Mouse (Mus musculus) bone marrow, adult 2 months (tissue): Measurements from ENCODE around the gene Arhgap24.

Experiments used
- CTCF ChIP-seq: fragments of 200-500 bp; IDR thresholded peaks from 2 replicates; pipeline ENCODE4 v1.5.1; 2011; ENCODE audit warnings: low read length, control low read depth; ENCODE audit not compliant: control insufficient read depth, insufficient read depth
- POLR2A ChIP-seq: fragments of 200-500 bp; IDR thresholded peaks from 2 replicates; pipeline ENCODE4 v1.6.1; 2011; ENCODE audit warnings: low read depth, mild to moderate bottlenecking, control low read depth, low read length, borderline replicate concordance; ENCODE audit not compliant: control insufficient read depth

- TF ChIP-seq CTCF (no peak), POLR2A (no peak)
These were observed 322.5 kb downstream of the Arhgap24 start for GRCm38 (mm10) chr5:102803675-102804074.
